Mouse (Mus musculus) midbrain, embryonic 16.5 days (tissue): ENCODE measurements around the gene Lsm2. TPM values are rescaled to one million over a fixed set of nuclear protein-coding genes. Genes with fewer than 3 reads are reported as not detected.

ENCODE experiments used
- polyA plus RNA-seq: library from polyadenylated mRNA; unstranded; fragments of >200 nt; fragmentation: Nextera tagmentation; extraction: Ambion mirVana; gene quantifications from 2 replicates; pipeline ENCODE4 v1.2.1, GENCODE M21; 2015

The Lsm2 gene
- polyA plus RNA-seq, 1 experiment from 2014 or later = 97.2 TPM

Other genes with a start within 250 kb of the Lsm2 start
- 0.27 and 0.39 TPM in 2 replicates for gene C4b, start 238.0 kb upstream of the Lsm2 start, polyA plus RNA-seq
- not detected in 2 replicates for gene Cyp21a1, start 177.3 kb upstream of the Lsm2 start, polyA plus RNA-seq
- gene Stk19, start 144.9 kb upstream of the Lsm2 start, polyA plus RNA-seq = 40.6 and 43.2 TPM in 2 replicates
- 73.1 and 73.2 TPM in 2 replicates for gene Dxo, start 144.8 kb upstream of the Lsm2 start, polyA plus RNA-seq
- gene Skiv2l, start 131.7 kb upstream of the Lsm2 start, polyA plus RNA-seq = 62.1 and 62.4 TPM in 2 replicates
- gene Nelfe, start 131.5 kb upstream of the Lsm2 start, polyA plus RNA-seq = 79.8 and 86.5 TPM in 2 replicates
- gene Cfb, start 119.3 kb upstream of the Lsm2 start, polyA plus RNA-seq = 0.51 and 1.4 TPM in 2 replicates
- 12.4 and 13.1 TPM in 2 replicates for gene Zbtb12, start 102.4 kb upstream of the Lsm2 start, polyA plus RNA-seq
- 0.16 TPM in 1 of 2 replicates, not detected in the other for gene Gm20547, start 99.8 kb upstream of the Lsm2 start, polyA plus RNA-seq
- 1.6 and 2.4 TPM in 2 replicates for gene C2, start 83.6 kb upstream of the Lsm2 start, polyA plus RNA-seq
- 99.8 and 102 TPM in 2 replicates for gene Ehmt2, start 83.4 kb upstream of the Lsm2 start, polyA plus RNA-seq
- gene Slc44a4, start 67.4 kb upstream of the Lsm2 start, polyA plus RNA-seq = 0.09 TPM in 1 of 2 replicates, not detected in the other
- gene Neu1, start 50.6 kb upstream of the Lsm2 start, polyA plus RNA-seq = 38.6 and 42.3 TPM in 2 replicates
- gene Hspa1b, start 22.6 kb upstream of the Lsm2 start, polyA plus RNA-seq = 0.24 TPM in 1 of 2 replicates, not detected in the other
- not detected in 2 replicates for gene Gm20481, start 11.9 kb upstream of the Lsm2 start, polyA plus RNA-seq
- gene Hspa1a, start 9.7 kb upstream of the Lsm2 start, polyA plus RNA-seq = 13.4 and 19.3 TPM in 2 replicates
- gene Hspa1l, start 9.2 kb upstream of the Lsm2 start, polyA plus RNA-seq = 2.0 and 2.4 TPM in 2 replicates
- gene Vars, start 19.1 kb downstream of the Lsm2 start, polyA plus RNA-seq = 54.8 and 56.5 TPM in 2 replicates
- gene Vwa7, start 34.7 kb downstream of the Lsm2 start, polyA plus RNA-seq = 0.16 and 0.26 TPM in 2 replicates
- 0.71 and 1.1 TPM in 2 replicates for gene Sapcd1, start 46.2 kb downstream of the Lsm2 start, polyA plus RNA-seq
- 1.9 and 2.4 TPM in 2 replicates for gene Msh5, start 64.9 kb downstream of the Lsm2 start, polyA plus RNA-seq
- gene Clic1, start 68.1 kb downstream of the Lsm2 start, polyA plus RNA-seq = 51.2 and 54.7 TPM in 2 replicates
- 312 and 341 TPM in 2 replicates for gene Ddah2, start 77.2 kb downstream of the Lsm2 start, polyA plus RNA-seq
- 0.30 TPM in 1 of 2 replicates, not detected in the other for gene Ly6g6c, start 83.5 kb downstream of the Lsm2 start, polyA plus RNA-seq
- gene Mpig6b, start 84.3 kb downstream of the Lsm2 start, polyA plus RNA-seq = 0.12 and 0.15 TPM in 2 replicates
- 0.26 and 0.31 TPM in 2 replicates for gene Ly6g6e, start 95.0 kb downstream of the Lsm2 start, polyA plus RNA-seq
- 0.57 and 1.5 TPM in 2 replicates for gene Ly6g6d, start 96.2 kb downstream of the Lsm2 start, polyA plus RNA-seq
- gene Ly6g6f, start 103.7 kb downstream of the Lsm2 start, polyA plus RNA-seq = not detected in 2 replicates
- 105 and 107 TPM in 2 replicates for gene Abhd16a, start 107.4 kb downstream of the Lsm2 start, polyA plus RNA-seq
- gene Ly6g5c, start 126.4 kb downstream of the Lsm2 start, polyA plus RNA-seq = not detected in 2 replicates
- gene Ly6g5b, start 133.6 kb downstream of the Lsm2 start, polyA plus RNA-seq = 1.5 TPM in 2 replicates
- 24.3 and 26.4 TPM in 2 replicates for gene Gpank1, start 139.6 kb downstream of the Lsm2 start, polyA plus RNA-seq
- gene Csnk2b, start 140.2 kb downstream of the Lsm2 start, polyA plus RNA-seq = 315 and 331 TPM in 2 replicates
- gene D17H6S53E, start 144.5 kb downstream of the Lsm2 start, polyA plus RNA-seq = 7.8 and 8.7 TPM in 2 replicates
- 0.24 and 0.29 TPM in 2 replicates for gene Apom, start 150.2 kb downstream of the Lsm2 start, polyA plus RNA-seq
- gene Bag6, start 153.3 kb downstream of the Lsm2 start, polyA plus RNA-seq = 70.5 and 75.7 TPM in 2 replicates
- 148 and 167 TPM in 2 replicates for gene Prrc2a, start 183.0 kb downstream of the Lsm2 start, polyA plus RNA-seq
- 6.2 and 6.9 TPM in 2 replicates for gene Aif1, start 194.2 kb downstream of the Lsm2 start, polyA plus RNA-seq
- gene Lst1, start 206.6 kb downstream of the Lsm2 start, polyA plus RNA-seq = 4.7 and 5.9 TPM in 2 replicates
- gene Ltb, start 212.6 kb downstream of the Lsm2 start, polyA plus RNA-seq = 0.48 and 0.62 TPM in 2 replicates
- not detected in 2 replicates for gene Tnf, start 220.1 kb downstream of the Lsm2 start, polyA plus RNA-seq
- gene Lta, start 223.5 kb downstream of the Lsm2 start, polyA plus RNA-seq = 0.45 and 1.1 TPM in 2 replicates
- 0.38 and 0.57 TPM in 2 replicates for gene Gm16181, start 239.0 kb downstream of the Lsm2 start, polyA plus RNA-seq